Mouse (Mus musculus) right cerebral cortex, postnatal 10 days (tissue): ENCODE data around the gene Anp32a.

Experiments
- DNase-seq, 2 experiments: peaks; one replicate each; pipeline ENCODE4 v3.0.0; 2021; ENCODE audit warnings: low spot score in 2 of 2

Anp32a gene

GRCm38 (mm10) chr9:62367510-62368071 lies 26.5 kb downstream of the Anp32a start:
- DNase-seq: peak in 1 of 2 experiments; percentile 51

- peak in 1 of 2 experiments; percentile 25 for DNase-seq
Measured at GRCm38 (mm10) chr9:62368256-62368905, 27.3 kb downstream of the Anp32a start.

GRCm38 (mm10) chr9:62369172-62369571 lies 28.1 kb downstream of the Anp32a start:
- no peak for DNase-seq

GRCm38 (mm10) chr9:62370186-62370585 lies 29.1 kb downstream of the Anp32a start:
- no peak for DNase-seq

GRCm38 (mm10) chr9:62370648-62371280 lies 29.7 kb downstream of the Anp32a start:
- DNase-seq: no peak

GRCm38 (mm10) chr9:62371745-62372555 lies 30.9 kb downstream of the Anp32a start:
- DNase-seq: no peak

GRCm38 (mm10) chr9:62372556-62373221 lies 31.6 kb downstream of the Anp32a start:
- no peak for DNase-seq

GRCm38 (mm10) chr9:62373222-62374123 lies 32.4 kb downstream of the Anp32a start:
- DNase-seq: peak; percentile 55 to 75

GRCm38 (mm10) chr9:62374276-62374675 lies 33.2 kb downstream of the Anp32a start:
- DNase-seq: no peak

- no peak for DNase-seq
Measured at GRCm38 (mm10) chr9:62377897-62378296, 36.8 kb downstream of the Anp32a start.

- no peak for DNase-seq
Measured at GRCm38 (mm10) chr9:62380351-62380750, 39.3 kb downstream of the Anp32a start.

GRCm38 (mm10) chr9:62381402-62381913 lies 40.4 kb downstream of the Anp32a start:
- no peak for DNase-seq

GRCm38 (mm10) chr9:62382519-62383084 lies 41.5 kb downstream of the Anp32a start:
- no peak for DNase-seq

GRCm38 (mm10) chr9:62385062-62385461 lies 44.0 kb downstream of the Anp32a start:
- DNase-seq: no peak

- no peak for DNase-seq
Measured at GRCm38 (mm10) chr9:62385727-62386518, 44.8 kb downstream of the Anp32a start.

- no peak for DNase-seq
Measured at GRCm38 (mm10) chr9:62389735-62390134, 48.6 kb downstream of the Anp32a start.

GRCm38 (mm10) chr9:62393531-62393930 lies 52.4 kb downstream of the Anp32a start:
- no peak for DNase-seq

GRCm38 (mm10) chr9:62394163-62394562 lies 53.1 kb downstream of the Anp32a start:
- DNase-seq: no peak

- no peak for DNase-seq
Measured at GRCm38 (mm10) chr9:62400531-62401170, 59.6 kb downstream of the Anp32a start.
